Mouse (Mus musculus): ENCODE data around the gene Arhgef28. TPM values are rescaled to one million over a fixed set of nuclear protein-coding genes. Genes with fewer than 3 reads are reported as not detected.
"Not testable (repeated sequence)": the region's sequence is repeated elsewhere in the genome, so short reads cannot be mapped to it uniquely, and the experiment has no call there.

Arhgef28 gene
- polyA plus RNA-seq, 1 experiment from 2014 or later, result 15.1 TPM

DNA sequence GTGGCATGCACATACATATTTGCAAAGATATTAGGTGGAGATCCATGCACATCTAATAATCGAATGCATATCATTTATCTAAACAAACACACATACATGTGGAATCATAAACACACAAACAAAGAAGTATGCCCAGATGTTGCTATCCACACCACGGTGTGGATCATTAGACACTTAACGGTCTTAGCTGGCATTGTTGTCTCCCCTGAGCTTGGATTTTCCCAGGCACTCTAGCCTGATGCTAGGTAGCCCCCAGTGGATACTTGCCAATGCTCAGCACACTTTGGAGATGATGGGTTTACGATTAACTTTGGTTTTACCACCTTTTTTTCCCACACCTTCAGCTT, 85.1 kb downstream of the Arhgef28 start:
- 91% methylated on average over 4 of the region's 4 CpGs for WGBS
- Histone ChIP-seq H3K9me3 (no peaks in the 10 kb centered on the region), H3K9ac (no peak overlapping the region), H3K27me3 (no peaks in the 10 kb centered on the region), H3K4me3 (no peak overlapping the region), H3K4me1 (peaks cover 22% of the 10 kb centered on the region; the same call in 1 of the 2 replicates), H3K4me2 (replicated peaks) (no peak overlapping the region), H3K27ac (no peak overlapping the region), H3K36me3 (no peaks in the 10 kb centered on the region)
- no peak for ATAC-seq (ENCODE audit: insufficient number of reproducible peaks, insufficient read depth, low FRiP score, low TSS enrichment)

DNA sequence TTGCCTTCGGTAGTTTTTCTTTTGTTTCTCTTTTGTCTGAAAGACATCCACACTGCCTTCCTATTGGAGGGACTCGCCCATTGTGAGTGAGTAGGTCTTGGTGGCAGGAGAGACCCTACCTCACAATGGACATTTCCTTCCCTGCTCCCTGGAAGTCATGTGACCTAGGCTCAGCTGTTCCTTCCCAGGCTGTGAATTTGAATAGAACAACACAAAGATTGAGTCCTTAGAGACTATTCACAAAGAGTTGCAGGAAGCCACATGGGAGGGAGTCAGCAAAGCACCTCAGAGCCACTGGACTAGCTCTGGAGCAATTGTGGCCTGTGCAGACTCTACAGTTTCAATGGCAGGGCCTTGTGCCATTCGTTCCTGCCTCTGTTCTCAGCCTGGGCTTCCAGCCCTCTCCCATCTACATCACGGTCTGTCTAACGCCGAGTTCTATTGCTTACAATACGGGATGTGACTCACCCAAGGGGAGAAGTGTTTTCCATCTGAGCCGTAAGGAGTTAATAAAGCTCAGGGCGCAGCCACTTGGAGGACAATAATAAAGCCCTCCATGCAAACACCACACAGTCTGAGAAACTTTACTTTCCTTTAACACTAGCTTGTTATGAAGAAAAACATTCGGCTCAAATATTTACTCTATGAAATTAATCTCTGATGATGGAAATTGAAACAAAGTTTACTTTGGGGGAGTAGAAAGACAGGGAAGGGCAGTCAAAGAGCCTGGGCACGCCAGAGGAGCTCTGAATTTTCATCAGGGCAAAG, 85.7 kb downstream of the Arhgef28 start:
- Histone ChIP-seq H3K36me3 (no peaks in the 10 kb centered on the region), H3K27me3 (no peaks in the 10 kb centered on the region), H3K4me2 (replicated peaks) (no peak overlapping the region), H3K4me1 (peaks cover 25% of the 10 kb centered on the region; the same call in 1 of the 2 replicates), H3K4me3 (no peak overlapping the region), H3K27ac (no peak overlapping the region), H3K9me3 (no peaks in the 10 kb centered on the region), H3K9ac (no peak overlapping the region)
- WGBS, result 76% methylated on average over 11 of the region's 11 CpGs
- ATAC-seq (ENCODE audit: insufficient number of reproducible peaks, insufficient read depth, low FRiP score, low TSS enrichment), result no peak

DNA sequence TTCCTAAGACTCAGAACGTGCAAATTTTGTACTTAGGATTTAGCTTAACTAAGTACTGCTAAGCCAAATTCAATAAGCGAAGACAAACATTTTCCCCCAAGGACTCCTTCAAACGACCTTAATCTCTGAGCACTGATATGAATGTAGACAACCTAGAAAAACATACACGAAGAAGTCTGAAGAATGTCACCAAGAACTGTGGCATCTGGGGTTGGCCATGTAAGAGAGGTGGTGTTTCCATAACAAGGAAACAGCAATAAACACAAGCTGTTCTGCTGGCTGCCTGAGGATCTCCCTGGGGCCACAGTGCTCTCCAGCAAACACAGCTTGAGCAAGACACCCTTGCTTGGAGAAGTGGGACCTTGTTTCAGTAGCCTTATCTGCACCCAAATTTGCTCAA, 87.9 kb downstream of the Arhgef28 start:
- Histone ChIP-seq H3K9me3 (no peaks in the 10 kb centered on the region), H3K27me3 (no peaks in the 10 kb centered on the region), H3K27ac (no peak overlapping the region), H3K4me2 (replicated peaks) (no peak overlapping the region), H3K9ac (no peak overlapping the region), H3K4me1 (peaks cover 16% of the 10 kb centered on the region; the same call in 1 of the 2 replicates), H3K4me3 (no peak overlapping the region), H3K36me3 (no peaks in the 10 kb centered on the region)
- ATAC-seq (ENCODE audit: insufficient number of reproducible peaks, insufficient read depth, low FRiP score, low TSS enrichment), result no peak
- 54% methylated on average over 4 of the region's 4 CpGs for WGBS

DNA sequence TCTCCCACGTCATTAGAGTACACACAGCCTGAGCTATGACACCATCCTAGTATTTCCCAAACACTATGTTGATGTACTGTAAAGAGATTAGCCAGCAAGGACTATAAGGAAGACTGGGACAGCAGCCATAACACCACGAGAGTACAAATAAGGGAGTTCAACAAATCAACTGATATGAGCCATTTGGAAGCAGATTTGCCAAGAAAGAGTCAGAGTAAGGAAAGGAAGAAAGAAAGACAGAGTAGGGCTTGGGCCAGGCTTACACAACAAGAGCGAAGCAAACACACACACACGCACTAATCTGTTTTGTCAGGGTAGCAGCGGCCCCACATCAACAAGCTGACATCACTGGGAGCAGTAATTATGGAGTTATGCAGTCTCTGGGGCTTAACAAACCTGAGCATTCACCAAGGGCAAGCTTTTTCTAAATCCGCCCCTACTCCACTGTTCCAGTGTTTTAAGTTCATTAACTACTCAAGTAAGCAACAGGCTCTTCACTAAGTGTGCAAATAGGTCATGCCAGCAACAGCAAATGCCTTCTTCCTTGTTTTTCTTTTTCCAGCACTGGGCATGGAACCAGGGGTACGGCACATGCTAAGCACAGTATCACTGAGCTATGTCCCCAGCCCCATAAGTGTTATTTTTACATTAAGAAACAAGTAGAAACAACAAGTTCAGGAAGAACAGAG, 88.5 kb downstream of the Arhgef28 start:
- no peak overlapping the region for H3K27ac ChIP-seq
- no peaks in the 10 kb centered on the region for H3K27me3 ChIP-seq
- H3K4me1 ChIP-seq, result peaks cover 16% of the 10 kb centered on the region; the same call in 1 of the 2 replicates
- no peak overlapping the region for H3K4me3 ChIP-seq
- H3K36me3 ChIP-seq, result no peaks in the 10 kb centered on the region
- no peak overlapping the region for H3K4me2 ChIP-seq (replicated peaks)
- no peaks in the 10 kb centered on the region for H3K9me3 ChIP-seq
- H3K9ac ChIP-seq, result no peak overlapping the region
- WGBS, result 57% methylated on average over 7 of the region's 7 CpGs
- ATAC-seq (ENCODE audit: insufficient number of reproducible peaks, insufficient read depth, low FRiP score, low TSS enrichment), result no peak

DNA sequence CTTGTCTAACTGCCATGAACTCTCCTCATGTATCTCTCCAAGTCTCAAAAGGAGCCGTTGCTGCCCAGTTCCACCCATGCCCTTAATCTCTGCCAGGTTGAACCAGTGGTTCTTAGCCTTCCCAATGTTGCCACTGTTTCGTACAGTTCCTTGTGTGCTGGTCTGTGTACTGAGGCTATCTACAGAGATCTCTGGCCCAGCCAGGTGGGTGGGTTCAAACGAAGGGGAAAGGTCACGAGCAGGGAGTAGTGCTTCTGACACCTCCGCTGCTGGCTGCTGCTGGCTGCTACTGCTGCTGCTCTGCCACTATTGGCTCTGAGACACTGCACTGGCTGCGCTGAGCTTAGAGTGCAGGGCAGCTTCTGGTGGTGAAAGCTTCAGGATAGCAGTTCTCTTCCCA, 90.6 kb downstream of the Arhgef28 start:
- H3K9ac ChIP-seq, result no peak overlapping the region
- ATAC-seq (ENCODE audit: insufficient number of reproducible peaks, insufficient read depth, low FRiP score, low TSS enrichment), result no peak
- peaks cover 16% of the 10 kb centered on the region; the same call in 1 of the 2 replicates for H3K4me1 ChIP-seq
- H3K27ac ChIP-seq, result no peak overlapping the region
- H3K27me3 ChIP-seq, result no peaks in the 10 kb centered on the region
- H3K4me3 ChIP-seq, result no peak overlapping the region
- H3K9me3 ChIP-seq, result no peaks in the 10 kb centered on the region
- H3K36me3 ChIP-seq, result no peaks in the 10 kb centered on the region
- H3K4me2 ChIP-seq (replicated peaks), result no peak overlapping the region
- 74% methylated on average over 6 of the region's 6 CpGs for WGBS

DNA sequence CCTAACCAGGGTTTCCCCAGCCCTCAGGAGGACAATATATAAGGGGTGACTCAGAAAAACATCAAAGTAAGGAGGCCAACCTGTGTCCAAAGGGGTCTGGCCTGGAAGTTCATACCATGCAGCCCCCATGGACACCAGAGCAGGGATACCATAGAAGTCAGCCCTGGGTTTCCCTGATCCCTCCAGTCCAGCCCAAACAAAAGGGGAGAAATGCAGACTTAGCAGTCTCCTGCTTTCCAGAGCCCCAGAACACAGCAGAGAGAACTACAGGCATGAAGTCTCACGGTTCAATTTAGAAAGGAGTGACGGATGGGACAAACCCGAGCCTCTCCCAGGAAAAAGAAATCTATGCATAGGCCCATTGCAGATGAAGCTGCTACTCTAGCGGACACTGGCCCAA, 91.2 kb downstream of the Arhgef28 start:
- peaks cover 16% of the 10 kb centered on the region; the same call in 1 of the 2 replicates for H3K4me1 ChIP-seq
- no peaks in the 10 kb centered on the region for H3K27me3 ChIP-seq
- H3K27ac ChIP-seq, result no peak overlapping the region
- no peak for ATAC-seq (ENCODE audit: insufficient number of reproducible peaks, insufficient read depth, low FRiP score, low TSS enrichment)
- H3K9ac ChIP-seq, result no peak overlapping the region
- no peak overlapping the region for H3K4me2 ChIP-seq (replicated peaks)
- WGBS, result 82% methylated on average over 4 of the region's 4 CpGs
- no peak overlapping the region for H3K4me3 ChIP-seq
- H3K9me3 ChIP-seq, result no peaks in the 10 kb centered on the region
- no peaks in the 10 kb centered on the region for H3K36me3 ChIP-seq

DNA sequence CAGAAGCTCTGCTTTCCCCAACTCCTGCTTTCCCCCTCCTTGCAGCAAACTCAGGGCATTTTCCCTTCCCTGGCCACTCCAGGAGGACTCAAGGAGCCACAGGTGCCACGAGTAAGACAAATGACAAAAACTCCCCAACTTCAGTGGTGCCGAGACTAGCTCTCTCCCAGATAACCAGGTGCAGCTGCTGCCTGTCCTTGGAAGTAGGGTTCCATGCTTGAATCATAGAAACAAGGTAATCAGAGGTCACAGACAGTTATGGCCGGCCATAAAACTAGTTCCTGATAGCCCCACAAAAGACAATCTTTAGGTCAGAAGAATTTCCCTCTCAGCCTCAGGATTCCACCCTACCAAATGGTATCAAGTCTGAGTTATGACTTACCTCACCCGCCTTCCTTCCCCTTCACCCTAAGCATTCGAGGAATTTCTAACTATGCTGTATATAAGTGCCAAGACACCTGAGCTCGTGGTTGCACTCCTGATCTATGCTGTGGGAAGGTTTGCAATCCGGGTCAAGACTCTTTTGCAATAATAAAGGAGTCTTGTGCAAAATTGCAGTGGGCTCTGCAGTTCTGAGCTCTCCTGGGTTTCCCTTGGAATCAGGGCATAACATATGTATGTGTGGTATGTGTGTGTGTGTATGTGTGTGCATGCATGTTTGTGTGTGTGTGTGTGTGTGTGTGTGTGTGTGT, 93.3 kb downstream of the Arhgef28 start:
- 65% methylated on average over 7 of the region's 7 CpGs for WGBS
- peaks cover 11% of the 10 kb centered on the region; the same call in 1 of the 2 replicates for H3K4me1 ChIP-seq
- H3K9ac ChIP-seq, result no peak overlapping the region
- ATAC-seq (ENCODE audit: insufficient number of reproducible peaks, insufficient read depth, low FRiP score, low TSS enrichment), result no peak
- H3K9me3 ChIP-seq, result no peaks in the 10 kb centered on the region
- no peak overlapping the region for H3K4me3 ChIP-seq
- H3K36me3 ChIP-seq, result no peaks in the 10 kb centered on the region
- H3K27ac ChIP-seq, result no peak overlapping the region
- no peaks in the 10 kb centered on the region for H3K27me3 ChIP-seq
- H3K4me2 ChIP-seq (replicated peaks), result no peak overlapping the region

DNA sequence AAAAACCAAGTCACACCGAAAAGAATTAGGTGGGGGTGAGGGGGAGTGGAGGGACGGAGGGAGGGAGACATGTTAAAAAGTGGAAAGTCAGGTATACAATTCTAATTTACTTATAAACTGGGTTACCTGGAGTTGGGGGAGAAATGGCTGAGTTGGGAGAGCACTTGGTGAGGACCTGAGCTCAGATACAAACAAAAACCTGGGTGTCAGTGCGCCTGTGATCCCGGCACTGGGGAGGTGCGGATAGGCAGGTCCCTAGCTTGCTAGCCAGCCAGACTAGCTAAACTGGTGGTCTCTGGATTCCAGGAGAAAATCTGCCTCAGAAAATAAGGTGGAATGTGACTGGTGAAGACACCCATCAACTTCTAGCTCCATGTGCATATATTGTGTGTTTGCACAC, 94.7 kb downstream of the Arhgef28 start:
- H3K4me3 ChIP-seq, result no peak overlapping the region
- no peaks in the 10 kb centered on the region for H3K27me3 ChIP-seq
- 78% methylated on average over 5 of the region's 5 CpGs for WGBS
- no peak overlapping the region for H3K4me2 ChIP-seq (replicated peaks)
- no peaks in the 10 kb centered on the region for H3K9me3 ChIP-seq
- ATAC-seq (ENCODE audit: insufficient number of reproducible peaks, insufficient read depth, low FRiP score, low TSS enrichment), result no peak
- H3K4me1 ChIP-seq, result peaks cover 3% of the 10 kb centered on the region; the same call in 1 of the 2 replicates
- no peaks in the 10 kb centered on the region for H3K36me3 ChIP-seq
- no peak overlapping the region for H3K27ac ChIP-seq
- H3K9ac ChIP-seq, result no peak overlapping the region

DNA sequence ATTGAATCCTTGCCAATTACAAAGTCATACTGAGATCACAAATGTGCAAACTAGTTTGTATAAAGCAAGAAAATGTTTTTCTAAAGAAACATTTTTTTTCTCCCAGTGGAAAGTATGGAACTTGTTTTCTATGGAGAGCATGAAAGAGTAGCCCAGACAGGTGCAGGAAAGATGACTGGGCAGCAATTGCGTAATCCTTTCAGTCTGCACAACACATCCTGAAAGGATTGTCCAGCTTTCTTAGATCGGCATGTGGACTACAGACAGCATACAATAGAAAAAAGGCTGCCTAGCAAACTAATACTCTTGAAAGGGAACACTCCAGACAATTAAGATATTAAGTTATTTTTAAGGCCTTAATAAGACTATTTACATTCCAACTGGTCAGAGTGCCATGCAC, 95.2 kb downstream of the Arhgef28 start:
- no peaks in the 10 kb centered on the region for H3K9me3 ChIP-seq
- no peak for ATAC-seq (ENCODE audit: insufficient number of reproducible peaks, insufficient read depth, low FRiP score, low TSS enrichment)
- H3K36me3 ChIP-seq, result no peaks in the 10 kb centered on the region
- no peak overlapping the region for H3K9ac ChIP-seq
- H3K27ac ChIP-seq, result no peak overlapping the region
- H3K4me1 ChIP-seq, result peaks cover 3% of the 10 kb centered on the region; the same call in 1 of the 2 replicates
- H3K4me3 ChIP-seq, result no peak overlapping the region
- WGBS, result 64% methylated on average over 2 of the region's 2 CpGs
- no peak overlapping the region for H3K4me2 ChIP-seq (replicated peaks)
- H3K27me3 ChIP-seq, result no peaks in the 10 kb centered on the region

DNA sequence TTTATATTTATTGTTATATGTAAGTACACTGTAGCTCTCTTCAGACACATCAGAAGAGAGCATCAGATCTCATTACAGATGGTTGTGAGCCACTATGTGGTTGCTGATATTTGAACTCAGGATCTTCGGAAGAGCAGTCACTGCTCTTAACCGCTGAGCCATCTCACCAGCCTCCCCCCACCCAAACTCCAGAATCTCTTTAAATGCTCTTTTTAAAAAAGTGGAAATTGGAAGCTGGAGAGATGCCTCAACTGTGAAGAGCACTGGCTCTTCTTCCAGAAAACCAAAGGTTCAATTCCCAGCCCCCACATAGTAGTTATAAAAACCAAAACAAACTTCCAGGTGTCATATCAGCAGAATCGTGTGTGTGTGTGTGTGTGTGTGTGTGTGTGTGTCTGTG, 97.8 kb downstream of the Arhgef28 start:
- H3K4me1 ChIP-seq; ATAC-seq (ENCODE audit: insufficient number of reproducible peaks, insufficient read depth, low FRiP score, low TSS enrichment): not testable (repeated sequence)
- 81% methylated on average over 3 of the region's 3 CpGs for WGBS

DNA sequence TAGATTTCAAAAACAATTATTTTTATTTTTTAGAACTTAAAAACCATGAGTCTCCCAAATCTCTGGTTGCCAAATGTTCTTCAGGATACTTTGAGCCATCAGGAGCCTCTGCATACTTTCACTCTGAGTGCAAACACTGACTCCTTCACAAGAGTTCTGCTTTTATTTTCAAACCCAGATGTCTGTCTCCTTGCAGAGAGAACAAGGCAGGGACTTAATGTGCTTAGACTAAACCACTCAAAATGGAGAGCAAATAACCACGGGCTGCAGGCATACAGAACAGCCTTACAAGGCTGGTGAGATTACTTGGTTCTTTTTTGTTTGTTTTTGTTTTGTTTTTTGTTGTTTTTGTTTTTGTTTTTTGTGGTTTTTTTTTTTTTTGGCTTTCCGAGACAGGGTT, 98.6 kb downstream of the Arhgef28 start:
- H3K4me3 ChIP-seq, result no peak overlapping the region
- no peak overlapping the region for H3K9ac ChIP-seq
- H3K9me3 ChIP-seq, result 0 out of 2 replicates have a peak, but pooled peaks cover 3% of the 10 kb centered on the region
- no peaks in the 10 kb centered on the region for H3K4me1 ChIP-seq
- H3K4me2 ChIP-seq (replicated peaks), result no peak overlapping the region
- no peak overlapping the region for H3K27ac ChIP-seq
- no peaks in the 10 kb centered on the region for H3K36me3 ChIP-seq
- H3K27me3 ChIP-seq, result no peaks in the 10 kb centered on the region
- WGBS, result 70% methylated on average over 2 of the region's 2 CpGs
- ATAC-seq (ENCODE audit: insufficient number of reproducible peaks, insufficient read depth, low FRiP score, low TSS enrichment), result no peak

More for the DNA sequence above, 97.8 kb downstream of the Arhgef28 start:
- H3K4me3 ChIP-seq; H3K4me2 ChIP-seq (replicated peaks); H3K9me3 ChIP-seq; H3K27me3 ChIP-seq; H3K9ac ChIP-seq; H3K36me3 ChIP-seq; H3K27ac ChIP-seq: not testable (repeated sequence)

DNA sequence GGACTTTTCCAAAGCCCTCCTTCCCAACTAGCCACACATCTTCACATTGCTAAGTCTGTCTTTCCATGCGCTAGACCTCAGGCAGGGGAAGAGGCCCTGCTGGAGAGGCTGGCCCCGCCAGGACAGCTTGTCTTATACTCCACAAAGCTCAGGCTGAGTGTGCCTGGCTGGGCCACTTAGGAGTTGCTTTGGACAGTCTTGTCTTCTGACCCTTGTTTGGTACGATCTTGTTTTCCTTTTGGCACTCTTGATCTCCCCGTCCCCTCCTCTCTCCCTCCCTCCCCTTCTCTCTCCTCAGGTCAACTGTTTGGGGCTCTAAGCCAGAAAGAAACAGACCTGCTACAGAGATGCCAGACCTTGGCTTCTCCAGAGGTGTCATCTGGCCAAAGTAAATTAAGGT, 110.3 kb downstream of the Arhgef28 start:
- ATAC-seq (ENCODE audit: insufficient number of reproducible peaks, insufficient read depth, low FRiP score, low TSS enrichment), result no peak
- Histone ChIP-seq H3K4me3 (no peak overlapping the region), H3K4me1 (peaks cover 22% of the 10 kb centered on the region), H3K4me2 (replicated peaks) (no peak overlapping the region), H3K9me3 (no peaks in the 10 kb centered on the region), H3K27ac (no peak overlapping the region), H3K9ac (no peak overlapping the region), H3K27me3 (no peaks in the 10 kb centered on the region), H3K36me3 (no peaks in the 10 kb centered on the region)
- 55% methylated on average over 4 of the region's 4 CpGs for WGBS
